Mouse (Mus musculus) neural tube, embryonic 14.5 days (tissue): ENCODE results near the gene Ipmk. TPM values are rescaled to one million over a fixed set of nuclear protein-coding genes. Genes with fewer than 3 reads are reported as not detected.

Experiments
- ATAC-seq: fragments of 200-750 bp; cut with Nextera tagmentation; 2 replicates; pipeline ENCODE4 v1.8.0; 2017; ENCODE audit warnings: low read depth, mild to moderate bottlenecking, moderate TSS enrichment, moderate library complexity
- H3K27ac ChIP-seq: fragments of 300-500 bp; sonication (generic); 2 replicates; pipeline ENCODE4 v1.5.1; 2014; ENCODE audit warnings: low read depth, mild to moderate bottlenecking, control low read depth, low read length, moderate library complexity, mixed read lengths
- H3K27me3 ChIP-seq: fragments of 300-500 bp; sonication (generic); 2 replicates; pipeline ENCODE4 v1.6.1; 2014; ENCODE audit warnings: low read length; ENCODE audit not compliant: control insufficient read depth, insufficient read depth
- H3K36me3 ChIP-seq: fragments of 300-500 bp; sonication (generic); 2 replicates; pipeline ENCODE4 v1.6.1; 2014; ENCODE audit warnings: low read length, mixed read lengths; ENCODE audit not compliant: control insufficient read depth, insufficient read depth
- H3K4me1 ChIP-seq: fragments of 300-500 bp; sonication (generic); 2 replicates; pipeline ENCODE4 v1.6.1; 2014; ENCODE audit warnings: low read length; ENCODE audit not compliant: control insufficient read depth, insufficient read depth
- H3K4me2 ChIP-seq: fragments of 300-500 bp; sonication (generic); 2 replicates; pipeline ENCODE4 v1.6.1; 2014; ENCODE audit warnings: mild to moderate bottlenecking, low read depth, low read length, control low read depth
- H3K4me3 ChIP-seq: fragments of 300-500 bp; sonication (generic); 2 replicates; pipeline ENCODE4 v1.5.1; 2014; ENCODE audit warnings: low read depth, low read length, control low read depth, mixed read lengths
- H3K9ac ChIP-seq: fragments of 300-500 bp; sonication (generic); replicated peaks from 2 replicates; pipeline ENCODE4 v1.6.1; 2014; ENCODE audit warnings: low read depth, mild to moderate bottlenecking, control low read depth, low read length, mixed read lengths
- H3K9me3 ChIP-seq: fragments of 300-500 bp; sonication (generic); 2 replicates; pipeline ENCODE4 v1.6.1; 2016; ENCODE audit warnings: low read length; ENCODE audit not compliant: control insufficient read depth
- WGBS: fragments of 180-500 bp; shearing (Covaris S2); extraction: QIAGEN DNeasy Blood & Tissue Kit; methylation state at CpG from one replicate; pipeline ENCODE4 v1.1.7; 2014; 5-methylcytosine and 5-hydroxymethylcytosine counted together
- polyA plus RNA-seq: library from polyadenylated mRNA; unstranded; fragments of >200 nt; fragmentation: Nextera tagmentation; extraction: Ambion mirVana; gene quantifications from 2 replicates; pipeline ENCODE4 v1.2.1, GENCODE M21; 2014

The Ipmk gene
- polyA plus RNA-seq, 1 experiment from 2014 or later: 24.3 TPM

DNA sequence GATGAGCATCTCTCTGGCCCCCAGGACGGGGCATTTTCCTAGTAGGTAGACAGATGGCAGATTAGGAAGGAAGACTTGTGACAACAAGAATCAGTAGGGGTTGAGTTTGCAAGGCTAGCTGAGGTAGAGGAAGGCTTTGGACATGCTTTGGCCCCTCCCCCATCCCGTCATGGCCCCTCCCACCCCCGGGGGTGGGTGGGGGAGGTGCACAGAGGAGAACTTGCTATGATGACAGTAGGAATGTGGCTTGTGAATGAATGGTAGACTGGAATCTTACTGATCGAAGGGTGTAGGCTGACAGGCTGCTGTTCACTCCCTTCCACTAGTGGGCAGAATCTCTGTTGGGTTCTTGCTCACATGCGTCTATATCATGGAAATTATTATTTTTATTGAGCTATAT is 74.0 kb downstream of the Ipmk start:
- 67% methylated on average over 5 of the region's 5 CpGs for WGBS
- ATAC-seq: no peak

DNA sequence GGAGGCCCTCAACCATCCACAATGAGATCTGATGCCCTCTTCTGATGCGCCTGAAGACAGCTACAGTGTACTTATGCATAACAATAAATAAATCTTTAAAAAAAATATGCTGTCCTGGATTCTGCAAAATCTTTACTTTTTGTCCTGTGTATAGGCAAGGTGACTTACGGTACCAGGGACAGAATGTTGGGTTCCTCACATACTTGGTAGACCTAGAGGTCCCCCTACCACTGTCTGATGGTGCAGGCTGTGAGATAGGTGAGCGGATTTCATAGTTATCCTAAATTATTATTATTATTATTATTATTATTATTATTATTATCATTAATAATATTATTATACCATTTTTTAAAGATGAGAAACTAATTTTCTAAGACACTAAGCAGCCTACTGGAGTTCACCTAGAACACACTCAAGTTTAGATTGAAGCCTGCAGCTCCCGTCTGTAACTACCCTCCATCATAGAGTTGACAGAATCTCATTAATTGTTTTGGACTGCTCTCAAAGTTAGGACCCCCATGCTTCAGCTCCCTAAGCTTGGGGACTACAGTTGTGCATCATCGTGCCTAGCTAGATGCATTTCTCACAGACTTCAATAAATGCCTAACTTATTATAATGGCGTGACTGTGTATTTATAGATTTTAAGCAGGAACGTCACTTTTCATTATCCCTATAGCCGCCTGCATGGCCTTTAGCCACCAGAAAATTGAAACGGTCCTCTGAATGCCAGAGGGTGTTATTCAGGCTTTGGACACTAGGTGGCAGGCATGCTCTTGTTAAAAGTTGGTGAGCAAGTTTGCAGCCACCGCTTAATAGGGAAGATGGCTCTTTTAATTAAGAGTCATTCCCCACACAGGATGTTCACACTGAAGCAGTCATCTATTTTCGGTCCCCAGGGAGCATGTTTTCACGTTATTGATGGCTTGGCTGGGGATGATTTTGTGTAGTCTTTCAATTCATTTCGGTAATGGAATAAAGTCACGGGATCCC is 74.8 kb downstream of the Ipmk start:
- Histone ChIP-seq H3K4me1 (no peaks in the 10 kb centered on the region), H3K9me3 (no peaks in the 10 kb centered on the region), H3K4me3 (no peak overlapping the region), H3K9ac (no peak overlapping the region), H3K27me3 (no peaks in the 10 kb centered on the region), H3K27ac (no peak overlapping the region), H3K36me3 (no peaks in the 10 kb centered on the region), H3K4me2 (no peak overlapping the region)
- 40% methylated on average over 14 of the region's 14 CpGs for WGBS
- ATAC-seq: peak; percentile 72

More for the DNA sequence above, 74.0 kb downstream of the Ipmk start:
- H3K27me3 ChIP-seq: no peaks in the 10 kb centered on the region
- no peak overlapping the region for H3K9ac ChIP-seq
- H3K4me3 ChIP-seq: no peak overlapping the region
- no peaks in the 10 kb centered on the region for H3K36me3 ChIP-seq
- no peak overlapping the region for H3K27ac ChIP-seq
- H3K4me1 ChIP-seq: no peaks in the 10 kb centered on the region
- H3K4me2 ChIP-seq: no peak overlapping the region
- no peaks in the 10 kb centered on the region for H3K9me3 ChIP-seq

DNA sequence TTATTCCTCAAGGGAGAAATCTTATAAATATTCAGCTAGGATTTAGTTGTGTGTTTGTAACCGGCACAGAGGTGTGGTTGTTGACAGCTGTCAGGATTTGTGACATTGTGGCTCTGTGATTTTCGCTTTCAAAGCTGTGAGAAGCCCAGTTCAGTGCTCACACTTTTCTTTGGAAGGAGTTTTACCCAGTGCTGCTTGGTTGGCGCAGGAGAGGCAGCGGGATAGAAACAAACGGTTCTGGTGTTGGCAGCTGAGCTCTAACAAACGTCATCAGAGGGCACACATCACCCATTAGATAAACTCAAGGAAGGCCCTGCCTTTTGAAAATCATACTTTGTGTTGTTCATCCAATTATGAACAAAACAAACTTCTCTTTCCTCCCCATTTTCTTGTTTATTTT is 79.2 kb downstream of the Ipmk start:
- no peak overlapping the region for H3K27ac ChIP-seq
- no peaks in the 10 kb centered on the region for H3K9me3 ChIP-seq
- H3K4me1 ChIP-seq: no peaks in the 10 kb centered on the region
- ATAC-seq: no peak
- H3K27me3 ChIP-seq: no peaks in the 10 kb centered on the region
- H3K4me2 ChIP-seq: no peak overlapping the region
- no peaks in the 10 kb centered on the region for H3K36me3 ChIP-seq
- no peak overlapping the region for H3K9ac ChIP-seq
- no peak overlapping the region for H3K4me3 ChIP-seq
- WGBS: 61% methylated on average over 6 of the region's 6 CpGs

DNA sequence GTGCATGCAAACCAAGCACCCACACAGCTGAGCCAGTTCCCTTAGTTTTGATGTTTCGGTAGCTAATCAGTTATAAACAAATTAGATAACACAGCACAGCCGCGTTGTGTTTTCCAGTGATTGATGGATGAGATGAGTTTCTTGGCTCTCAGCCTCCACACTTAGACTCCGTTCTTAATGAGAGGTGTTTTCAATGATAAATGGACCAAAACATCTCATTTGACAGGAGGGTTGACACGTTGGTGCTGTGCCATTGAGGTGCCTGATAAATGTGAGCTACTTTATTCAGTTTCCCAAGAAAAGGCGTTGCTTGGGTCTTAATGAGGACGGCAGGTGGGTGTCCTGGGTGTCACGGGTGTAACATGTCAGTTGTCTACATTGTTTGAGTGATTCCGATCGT is 79.8 kb downstream of the Ipmk start:
- Histone ChIP-seq H3K9ac (no peak overlapping the region), H3K27ac (no peak overlapping the region), H3K27me3 (no peaks in the 10 kb centered on the region), H3K4me1 (no peaks in the 10 kb centered on the region), H3K36me3 (no peaks in the 10 kb centered on the region), H3K4me2 (no peak overlapping the region), H3K4me3 (no peak overlapping the region), H3K9me3 (no peaks in the 10 kb centered on the region)
- no peak for ATAC-seq
- WGBS: 62% methylated on average over 10 of the region's 10 CpGs

DNA sequence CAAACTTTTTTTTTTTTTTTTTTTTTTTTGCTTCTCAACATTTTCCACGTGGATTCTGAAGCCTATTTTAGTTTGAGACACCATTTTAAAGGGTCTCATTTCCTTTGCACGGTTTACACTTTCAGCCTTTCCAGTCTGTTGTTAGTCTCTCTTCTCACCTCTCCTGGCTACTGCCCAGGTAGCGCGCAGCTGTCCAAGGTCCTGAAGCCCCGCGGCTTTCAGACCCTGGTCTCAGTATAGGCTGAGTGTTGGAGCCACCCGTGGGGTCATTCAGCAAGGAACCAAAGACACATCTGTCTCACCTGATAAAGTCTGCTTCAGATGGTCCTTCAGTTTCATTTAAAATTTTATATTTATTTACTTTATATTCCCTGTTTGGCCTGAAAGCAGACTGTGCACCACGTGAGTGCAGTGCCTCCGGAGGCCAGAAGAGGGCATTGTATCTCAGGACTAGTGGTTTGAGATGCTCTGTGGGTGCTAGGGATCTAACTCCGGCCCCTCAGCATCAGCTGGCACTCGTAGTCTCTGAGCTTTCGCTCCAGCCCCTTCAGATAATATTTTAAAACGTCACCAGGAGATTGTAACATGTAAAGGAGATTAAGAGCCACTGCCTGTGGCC is 80.8 kb downstream of the Ipmk start:
- H3K4me1 ChIP-seq: no peaks in the 10 kb centered on the region
- WGBS: 67% methylated on average over 13 of the region's 13 CpGs
- H3K9ac ChIP-seq: no peak overlapping the region
- no peaks in the 10 kb centered on the region for H3K27me3 ChIP-seq
- H3K9me3 ChIP-seq: no peaks in the 10 kb centered on the region
- H3K27ac ChIP-seq: no peak overlapping the region
- no peak for ATAC-seq
- H3K4me2 ChIP-seq: no peak overlapping the region
- no peak overlapping the region for H3K4me3 ChIP-seq
- H3K36me3 ChIP-seq: no peaks in the 10 kb centered on the region

DNA sequence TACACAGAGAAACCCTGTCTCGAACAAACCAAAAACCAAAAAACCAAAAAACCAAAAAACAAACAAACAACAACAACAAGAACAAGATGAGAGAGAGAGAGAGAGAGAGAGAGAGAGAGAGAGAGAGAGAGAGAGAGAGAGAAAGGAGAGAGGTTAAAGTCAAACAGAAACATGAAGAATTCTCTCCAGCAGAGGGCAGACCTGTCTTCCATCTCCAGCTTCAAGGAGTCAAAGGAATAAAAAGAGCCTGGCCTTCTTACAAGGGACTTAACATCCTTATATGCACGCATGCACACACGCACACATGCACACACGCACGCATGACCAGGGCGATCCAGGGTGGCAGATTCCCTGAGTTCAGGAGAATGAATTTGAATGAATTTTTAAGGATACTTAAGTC is 83.1 kb downstream of the Ipmk start:
- no peaks in the 10 kb centered on the region for H3K4me1 ChIP-seq
- no peaks in the 10 kb centered on the region for H3K27me3 ChIP-seq
- H3K4me3 ChIP-seq: no peak overlapping the region
- WGBS: 95% methylated on average over 6 of the region's 6 CpGs
- no peak for ATAC-seq
- H3K9ac ChIP-seq: no peak overlapping the region
- no peaks in the 10 kb centered on the region for H3K9me3 ChIP-seq
- no peaks in the 10 kb centered on the region for H3K36me3 ChIP-seq
- no peak overlapping the region for H3K27ac ChIP-seq
- H3K4me2 ChIP-seq: no peak overlapping the region

DNA sequence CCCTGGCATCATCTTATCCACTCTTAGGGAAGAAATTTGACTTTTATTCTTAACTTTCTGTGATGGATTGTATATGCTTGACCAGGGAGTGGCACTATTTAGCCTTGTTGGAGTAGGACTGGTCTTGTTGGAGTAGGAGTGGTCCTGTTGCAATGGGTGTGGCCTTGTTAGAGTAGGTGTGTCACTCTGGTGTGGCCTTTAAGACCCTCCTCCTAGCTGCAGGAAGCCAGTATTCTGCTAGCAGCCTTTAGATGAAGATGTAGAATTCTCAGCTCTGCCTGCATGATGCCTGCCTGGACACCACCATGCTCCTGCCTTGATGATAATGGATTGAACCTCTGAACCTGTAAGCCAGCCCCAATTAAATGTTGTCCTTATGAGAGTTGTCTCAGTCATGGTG is 95.5 kb downstream of the Ipmk start:
- no peaks in the 10 kb centered on the region for H3K4me1 ChIP-seq
- H3K27ac ChIP-seq: no peak overlapping the region
- H3K27me3 ChIP-seq: no peaks in the 10 kb centered on the region
- no peak overlapping the region for H3K9ac ChIP-seq
- no peaks in the 10 kb centered on the region for H3K9me3 ChIP-seq
- H3K4me2 ChIP-seq: no peak overlapping the region
- no peak for ATAC-seq
- H3K36me3 ChIP-seq: no peaks in the 10 kb centered on the region
- no peak overlapping the region for H3K4me3 ChIP-seq

DNA sequence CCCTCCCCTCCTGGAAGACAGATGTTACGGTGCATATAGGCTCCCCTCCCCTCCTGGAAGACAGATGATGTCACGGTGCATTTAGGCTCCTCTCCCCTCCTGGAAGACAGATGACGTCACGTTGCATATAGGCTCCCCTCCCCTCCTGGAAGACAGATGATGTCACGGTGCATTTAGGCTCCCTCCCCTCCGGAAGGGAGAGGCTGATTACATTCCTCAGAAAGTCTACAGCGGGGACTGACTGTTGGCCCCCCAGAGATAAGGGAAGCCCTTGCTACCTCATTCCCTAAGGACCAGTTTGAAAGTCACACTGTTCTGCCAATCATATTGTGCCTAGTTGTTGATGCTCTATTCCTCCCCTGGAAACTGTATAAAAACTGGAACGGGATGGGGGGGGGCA is 100.1 kb downstream of the Ipmk start:
- no peaks in the 10 kb centered on the region for H3K9me3 ChIP-seq
- no peaks in the 10 kb centered on the region for H3K4me1 ChIP-seq
- H3K36me3 ChIP-seq: no peaks in the 10 kb centered on the region
- H3K27ac ChIP-seq: no peak overlapping the region
- WGBS: 66% methylated on average over 8 of the region's 8 CpGs
- H3K27me3 ChIP-seq: no peaks in the 10 kb centered on the region
- no peak for ATAC-seq
- no peak overlapping the region for H3K9ac ChIP-seq
- H3K4me2 ChIP-seq: no peak overlapping the region
- no peak overlapping the region for H3K4me3 ChIP-seq

DNA sequence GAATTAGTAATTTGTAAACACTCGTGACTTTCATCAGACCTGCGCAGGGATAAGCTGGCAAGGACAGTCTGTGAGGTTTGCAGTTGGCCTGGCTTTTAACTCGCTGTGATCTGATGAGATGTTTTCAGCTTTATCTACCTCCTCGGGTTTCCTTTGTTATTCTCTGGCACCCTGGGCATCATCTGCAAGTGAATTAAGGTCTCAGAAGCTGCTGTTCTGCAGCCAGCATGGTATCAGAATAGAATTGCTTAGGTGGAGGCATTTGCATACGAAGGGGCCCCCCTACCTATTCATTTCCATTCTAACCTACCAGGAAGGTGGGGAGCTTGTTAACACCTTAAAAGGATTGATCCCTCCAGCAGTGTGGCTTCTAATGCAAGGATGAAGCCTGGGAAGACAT is 100.7 kb downstream of the Ipmk start:
- no peak overlapping the region for H3K27ac ChIP-seq
- H3K27me3 ChIP-seq: no peaks in the 10 kb centered on the region
- no peaks in the 10 kb centered on the region for H3K9me3 ChIP-seq
- H3K4me1 ChIP-seq: no peaks in the 10 kb centered on the region
- no peak overlapping the region for H3K9ac ChIP-seq
- H3K4me3 ChIP-seq: no peak overlapping the region
- WGBS: 85% methylated on average over 5 of the region's 5 CpGs
- no peaks in the 10 kb centered on the region for H3K36me3 ChIP-seq
- H3K4me2 ChIP-seq: no peak overlapping the region
- no peak for ATAC-seq
